Mouse (Mus musculus) testis, adult 2 months (tissue): ENCODE measurements around the gene Zfp282. TPM values are rescaled to one million over a fixed set of nuclear protein-coding genes. Genes with fewer than 3 reads are reported as not detected.
A peak's percentile ranks its signal among the peaks of the same experiment; 100 is the strongest.

Source experiments
- H3K27ac ChIP-seq: fragments of 200-500 bp; 2 replicates; pipeline ENCODE4 v1.5.1; 2012; ENCODE audit warnings: low read depth, low read length; ENCODE audit not compliant: control insufficient read depth, insufficient read depth
- H3K27me3 ChIP-seq: fragments of 200-500 bp; 2 replicates; pipeline ENCODE4 v1.6.1; 2012; ENCODE audit warnings: mild to moderate bottlenecking, low read length, moderate library complexity; ENCODE audit not compliant: control insufficient read depth, insufficient read depth
- H3K36me3 ChIP-seq: fragments of 200-500 bp; 2 replicates; pipeline ENCODE4 v1.6.1; 2012; ENCODE audit warnings: mild to moderate bottlenecking, low read length; ENCODE audit not compliant: control insufficient read depth, insufficient read depth
- H3K4me1 ChIP-seq: fragments of 200-500 bp; 2 replicates; pipeline ENCODE4 v1.6.1; 2012; ENCODE audit warnings: low read length; ENCODE audit not compliant: control insufficient read depth, insufficient read depth
- H3K4me3 ChIP-seq: fragments of 200-500 bp; 2 replicates; pipeline ENCODE4 v1.5.1; 2012; ENCODE audit warnings: low read depth, mild to moderate bottlenecking, low read length, moderate library complexity, mixed read lengths; ENCODE audit not compliant: control insufficient read depth
- CTCF ChIP-seq: fragments of 200-500 bp; IDR thresholded peaks from 2 replicates; pipeline ENCODE4 v1.5.1; 2012; ENCODE audit warnings: low read depth, mild to moderate bottlenecking, inconsistent platforms, low read length, moderate library complexity; ENCODE audit not compliant: control insufficient read depth, insufficient read depth, insufficient replicate concordance
- POLR2A ChIP-seq: fragments of 200-500 bp; IDR thresholded peaks from 2 replicates; pipeline ENCODE4 v1.6.1; 2012; ENCODE audit warnings: low read depth, mild to moderate bottlenecking, inconsistent platforms, low read length, moderate library complexity; ENCODE audit not compliant: control insufficient read depth
- polyA plus RNA-seq: library from polyadenylated mRNA; depleted of rRNA; stranded (reverse); fragments of >200 nt; gene quantifications from 2 replicates; pipeline ENCODE4 v1.2.3, GENCODE M21; 2012

The Zfp282 gene
- polyA plus RNA-seq, 1 experiment: 1.2 TPM

DNA sequence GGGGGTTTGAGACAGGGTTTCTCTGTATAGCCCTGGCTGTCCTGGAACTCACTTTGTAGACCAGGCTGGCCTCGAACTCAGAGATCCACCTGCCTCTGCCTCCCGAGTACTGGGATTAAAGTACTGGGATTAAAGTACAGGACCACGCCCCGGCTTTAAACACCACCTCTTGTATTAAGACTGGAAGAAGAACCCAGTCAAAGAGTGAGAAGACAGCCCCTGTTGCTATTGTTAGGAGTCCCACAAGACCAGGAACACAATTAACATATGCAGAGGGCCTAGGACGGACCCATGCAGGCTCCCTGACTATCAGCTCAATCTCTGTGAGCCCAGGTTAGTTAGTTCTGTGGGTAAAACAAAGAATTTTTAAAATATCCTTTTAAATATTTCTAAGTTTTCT is 4.7 kb upstream of the Zfp282 start:
- no peaks in the 10 kb centered on the region for H3K4me1 ChIP-seq
- H3K4me3 ChIP-seq: no peak overlapping the region
- H3K36me3 ChIP-seq: no peaks in the 10 kb centered on the region
- TF ChIP-seq POLR2A: no peak
- TF ChIP-seq CTCF: no peak
- no peaks in the 10 kb centered on the region for H3K27me3 ChIP-seq
- no peak overlapping the region for H3K27ac ChIP-seq

DNA sequence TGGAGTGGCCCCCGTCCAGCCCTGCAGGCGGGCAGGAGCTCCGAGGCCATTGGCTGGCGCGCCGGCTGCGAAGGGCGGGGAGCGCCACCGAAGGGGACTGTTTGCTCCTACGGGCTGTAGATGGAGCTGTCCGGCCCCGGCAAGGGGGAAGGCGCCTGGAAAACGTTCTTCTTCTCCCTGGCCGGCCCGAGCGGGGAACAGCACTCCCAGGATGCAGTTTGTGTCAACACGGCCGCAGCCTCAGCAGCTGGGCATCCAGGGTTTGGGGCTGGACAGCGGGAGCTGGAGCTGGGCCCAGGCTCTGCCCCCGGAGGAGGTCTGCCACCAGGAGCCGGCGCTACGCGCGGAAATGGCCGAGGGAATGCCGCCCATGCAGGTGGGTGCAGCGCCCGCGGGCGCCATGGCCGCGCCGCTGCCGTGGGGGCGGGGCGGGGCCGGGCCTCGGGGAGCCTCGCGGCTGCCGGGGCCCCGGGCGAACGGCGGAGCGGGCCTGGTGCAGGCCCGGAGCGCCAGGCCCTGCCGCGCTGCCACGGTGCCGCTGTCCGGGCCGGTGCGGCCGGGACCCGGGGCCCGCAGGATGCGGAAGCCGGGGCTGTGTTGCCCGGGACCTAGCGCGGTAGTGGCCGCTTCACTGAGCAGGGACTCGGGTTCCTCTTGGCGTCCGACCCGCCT is 593 bp downstream of the Zfp282 start:
- peaks cover 3% of the 10 kb centered on the region for H3K4me1 ChIP-seq
- no peaks in the 10 kb centered on the region for H3K36me3 ChIP-seq
- TF ChIP-seq CTCF (peak; percentile 30; the same call in 1 of the 2 replicates), POLR2A (peak; percentile 48)
- H3K27ac ChIP-seq: peak overlapping the region; percentile 93
- H3K27me3 ChIP-seq: no peaks in the 10 kb centered on the region
- H3K4me3 ChIP-seq: peak overlapping the region; percentile 94

DNA sequence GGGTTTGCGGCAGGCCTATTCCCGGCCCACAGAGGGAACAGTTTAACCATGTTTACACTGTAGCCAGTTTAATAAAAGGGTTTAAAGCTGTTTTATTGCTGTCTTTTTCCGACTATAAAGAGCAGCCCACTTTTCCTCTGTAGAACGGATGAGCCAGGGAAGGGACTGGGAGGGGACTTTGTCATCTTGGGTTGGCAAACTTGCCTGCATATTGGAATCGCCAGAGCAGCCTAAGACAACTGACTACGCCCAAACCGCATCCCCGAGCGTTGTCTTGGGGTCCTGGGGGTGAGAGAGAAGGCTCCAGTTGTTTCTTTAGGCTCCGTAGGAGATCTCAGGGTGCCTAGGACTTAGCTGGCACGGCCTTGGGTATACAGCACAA is 1.1 kb downstream of the Zfp282 start:
- Histone ChIP-seq H3K27me3 (no peaks in the 10 kb centered on the region), H3K27ac (peak overlapping the region; percentile 93), H3K36me3 (no peaks in the 10 kb centered on the region), H3K4me1 (peaks cover 3% of the 10 kb centered on the region), H3K4me3 (peak overlapping the region; percentile 94)
- TF ChIP-seq CTCF (no peak), POLR2A (no peak)

DNA sequence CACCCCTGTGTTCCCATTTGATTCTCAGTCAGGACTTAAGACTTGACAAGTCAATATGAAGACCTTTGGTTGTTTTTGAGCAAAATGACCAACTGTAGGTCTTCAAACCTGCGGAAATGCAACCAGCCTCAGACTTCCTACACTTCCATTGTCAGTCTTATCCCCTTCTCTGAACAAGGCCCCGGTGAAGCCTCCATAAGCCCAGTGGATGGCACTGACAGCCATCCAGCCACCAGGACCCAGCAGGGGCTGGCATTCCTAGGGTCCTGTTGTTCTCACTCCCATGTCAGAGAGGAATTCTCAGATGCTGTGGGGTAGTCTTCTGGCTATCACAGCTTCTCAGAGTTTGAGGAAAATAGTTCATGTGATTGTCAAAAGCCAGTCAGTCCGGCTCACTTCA is 1.6 kb downstream of the Zfp282 start:
- Histone ChIP-seq H3K36me3 (no peaks in the 10 kb centered on the region), H3K4me1 (peaks cover 3% of the 10 kb centered on the region), H3K4me3 (peak overlapping the region; percentile 94; the same call in 1 of the 2 replicates), H3K27ac (peak overlapping the region; percentile 93), H3K27me3 (no peaks in the 10 kb centered on the region)
- TF ChIP-seq POLR2A (no peak), CTCF (no peak)

DNA sequence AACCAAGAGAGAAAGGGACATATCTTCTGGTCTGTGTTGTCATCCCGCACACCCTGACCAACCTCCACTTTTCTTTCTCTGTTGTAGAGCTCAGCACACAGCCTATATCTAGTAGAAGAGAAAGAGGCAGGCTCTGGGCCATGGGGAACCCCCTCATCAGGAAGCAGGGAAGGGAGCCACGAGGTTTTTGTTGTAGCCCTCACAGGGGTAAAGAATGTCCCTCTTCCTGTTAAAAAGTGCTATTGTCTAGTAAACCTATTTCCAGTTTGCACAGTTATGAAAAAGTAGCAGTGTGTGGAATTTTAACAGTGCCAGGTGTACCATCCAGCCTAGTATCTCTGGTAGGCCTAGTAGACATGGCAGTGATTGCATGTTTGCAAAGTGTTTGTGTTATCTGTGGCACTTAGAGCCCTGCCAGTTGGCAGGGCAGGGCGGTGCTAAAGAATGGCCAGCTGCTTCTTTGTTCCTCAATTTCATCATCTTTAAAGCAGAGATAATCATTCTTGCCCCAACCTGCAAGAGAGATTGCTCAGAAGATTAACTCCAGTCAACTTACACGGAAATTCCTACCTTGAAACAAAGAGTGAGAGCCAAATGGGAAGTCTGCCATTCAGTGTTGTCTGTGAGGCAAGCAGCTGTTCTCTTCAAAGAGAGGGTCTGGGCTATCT is 2.2 kb downstream of the Zfp282 start:
- TF ChIP-seq CTCF (no peak), POLR2A (no peak)
- Histone ChIP-seq H3K27ac (no peak overlapping the region), H3K4me3 (no peak overlapping the region), H3K36me3 (no peaks in the 10 kb centered on the region), H3K27me3 (no peaks in the 10 kb centered on the region), H3K4me1 (peaks cover 3% of the 10 kb centered on the region)

- Histone ChIP-seq H3K36me3 (no peaks in the 10 kb centered on the region), H3K27me3 (no peaks in the 10 kb centered on the region), H3K4me3 (no peak overlapping the region), H3K4me1 (peaks cover 3% of the 10 kb centered on the region), H3K27ac (no peak overlapping the region)
- TF ChIP-seq POLR2A (no peak), CTCF (no peak)
These were observed 3.2 kb downstream of the Zfp282 start for GRCm38 (mm10) chr6:47880166-47880565.

GRCm38 (mm10) chr6:47888812-47889383 is 11.9 kb downstream of the Zfp282 start:
- Histone ChIP-seq H3K27ac (no peak overlapping the region), H3K4me3 (no peak overlapping the region), H3K27me3 (no peaks in the 10 kb centered on the region), H3K4me1 (no peaks in the 10 kb centered on the region), H3K36me3 (no peaks in the 10 kb centered on the region)
- TF ChIP-seq POLR2A (no peak), CTCF (no peak)

DNA sequence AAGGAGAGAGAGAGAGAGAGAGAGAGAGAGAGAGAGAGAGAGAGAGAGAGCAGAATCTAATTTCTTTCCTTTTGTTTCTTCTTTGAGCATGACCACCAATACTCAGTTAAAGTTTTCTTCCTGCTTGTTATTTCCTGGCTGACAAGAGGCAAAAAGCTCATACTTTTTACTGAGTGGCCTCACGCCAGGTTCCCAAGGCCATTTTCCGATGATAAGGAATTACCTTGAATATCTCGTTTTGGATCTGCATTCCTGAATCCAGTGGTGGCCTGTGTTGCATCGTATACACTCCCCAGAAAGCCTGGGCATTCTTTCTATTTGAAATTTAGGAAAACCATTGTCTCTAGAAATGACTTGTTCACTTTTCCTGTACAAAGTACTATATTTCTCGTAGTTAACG is 22.4 kb downstream of the Zfp282 start:
- TF ChIP-seq CTCF: no peak
- TF ChIP-seq POLR2A: no peak
- H3K36me3 ChIP-seq: no peaks in the 10 kb centered on the region
- H3K27ac ChIP-seq: no peak overlapping the region
- H3K27me3 ChIP-seq: no peaks in the 10 kb centered on the region
- no peak overlapping the region for H3K4me3 ChIP-seq
- H3K4me1 ChIP-seq: peaks cover 3% of the 10 kb centered on the region
